Mouse (Mus musculus): ENCODE measurements around the gene Eif4e. TPM values are rescaled to one million over a fixed set of nuclear protein-coding genes. Genes with fewer than 3 reads are reported as not detected.
A peak's percentile ranks its signal among the peaks of the same experiment; 100 is the strongest.

The Eif4e gene
- polyA plus RNA-seq (2016; fragmentation: Nextera tagmentation; extraction: Ambion mirVana), result 353 and 402 TPM in 2 replicates

- H3K9me3 ChIP-seq, result no peaks in the 10 kb centered on the region
- H3K4me1 ChIP-seq, result peaks cover 26% of the 10 kb centered on the region
- H3K27me3 ChIP-seq, result 0 out of 2 replicates have a peak, but pooled peaks cover 9% of the 10 kb centered on the region
- peak within 1 kb of the TSS; percentile 75 for H3K27ac ChIP-seq
- H3K4me3 ChIP-seq (replicated peaks), result peak within 1 kb of the TSS; percentile 99
- ATAC-seq (ENCODE audit: low FRiP score), result peak; percentile 45; the same call in 1 of the 2 replicates
- WGBS, result 2% methylated on average over 39 of the region's 39 CpGs
- H3K36me3 ChIP-seq (replicated peaks), result no peaks in the 10 kb centered on the region
- peak within 1 kb of the TSS; percentile 71 for H3K9ac ChIP-seq
- peak within 1 kb of the TSS; percentile 86 for H3K4me2 ChIP-seq
Observed at GRCm38 (mm10) chr3:138526073-138526915, at the start of gene Eif4e. TSS of gene Eif4e (plus strand) at chr3:138526179.

- peaks cover 28% of the 10 kb centered on the region for H3K36me3 ChIP-seq (replicated peaks)
Observed at GRCm38 (mm10) chr3:138479489-138479888, 46.5 kb upstream of the Eif4e start.

GRCm38 (mm10) chr3:138481526-138482284 is 44.3 kb upstream of the Eif4e start:
- 61% methylated on average over 14 of the region's 14 CpGs for WGBS
- Histone ChIP-seq H3K27ac (0 out of 2 replicates have a peak overlapping the region, but pooled peaks have one; percentile 25), H3K9ac (no peak overlapping the region), H3K27me3 (no peaks in the 10 kb centered on the region), H3K9me3 (no peaks in the 10 kb centered on the region), H3K4me2 (no peak overlapping the region), H3K36me3 (replicated peaks) (peaks cover 34% of the 10 kb centered on the region), H3K4me1 (peaks cover 5% of the 10 kb centered on the region; the same call in 1 of the 2 replicates), H3K4me3 (replicated peaks) (no peak overlapping the region)
- ATAC-seq (ENCODE audit: low FRiP score), result no peak

More at GRCm38 (mm10) chr3:138479489-138479888, 46.5 kb upstream of the Eif4e start:
- H3K4me3 ChIP-seq (replicated peaks), result no peak overlapping the region
- no peaks in the 10 kb centered on the region for H3K27me3 ChIP-seq
- peaks cover 5% of the 10 kb centered on the region; the same call in 1 of the 2 replicates for H3K4me1 ChIP-seq
- H3K9me3 ChIP-seq, result no peaks in the 10 kb centered on the region
- no peak overlapping the region for H3K9ac ChIP-seq
- no peak overlapping the region for H3K27ac ChIP-seq
- ATAC-seq (ENCODE audit: low FRiP score), result no peak
- H3K4me2 ChIP-seq, result no peak overlapping the region
- WGBS, result 95% methylated on average over 8 of the region's 8 CpGs

GRCm38 (mm10) chr3:138483240-138483639 is 42.7 kb upstream of the Eif4e start:
- H3K9me3 ChIP-seq, result no peaks in the 10 kb centered on the region
- no peak overlapping the region for H3K9ac ChIP-seq
- ATAC-seq (ENCODE audit: low FRiP score), result no peak
- H3K27ac ChIP-seq, result no peak overlapping the region
- no peak overlapping the region for H3K4me2 ChIP-seq
- H3K4me3 ChIP-seq (replicated peaks), result no peak overlapping the region
- WGBS, result 90% methylated on average over 2 of the region's 2 CpGs
- peaks cover 34% of the 10 kb centered on the region for H3K36me3 ChIP-seq (replicated peaks)
- H3K27me3 ChIP-seq, result no peaks in the 10 kb centered on the region
- H3K4me1 ChIP-seq, result peaks cover 12% of the 10 kb centered on the region

- peak; percentile 54; the same call in 1 of the 2 replicates for ATAC-seq (ENCODE audit: low FRiP score)
- Histone ChIP-seq H3K4me2 (peak overlapping the region; percentile 68), H3K36me3 (replicated peaks) (peaks cover 16% of the 10 kb centered on the region), H3K27ac (peak overlapping the region; percentile 74), H3K4me1 (peaks cover 11% of the 10 kb centered on the region), H3K9ac (peak overlapping the region; percentile 93), H3K9me3 (no peaks in the 10 kb centered on the region), H3K27me3 (no peaks in the 10 kb centered on the region), H3K4me3 (replicated peaks) (peak overlapping the region; percentile 92)
- under 1% methylated on average over 58 of the region's 61 CpGs for WGBS
Observed at GRCm38 (mm10) chr3:138488584-138489326, 37.2 kb upstream of the Eif4e start.

- peak; percentile 99 for ATAC-seq (ENCODE audit: low FRiP score)
- Histone ChIP-seq H3K27me3 (no peaks in the 10 kb centered on the region), H3K4me2 (peak within 1 kb of the TSS; percentile 68), H3K9ac (peak within 1 kb of the TSS; percentile 93), H3K9me3 (no peaks in the 10 kb centered on the region), H3K27ac (peak within 1 kb of the TSS; percentile 74), H3K36me3 (replicated peaks) (peaks cover 15% of the 10 kb centered on the region), H3K4me1 (peaks cover 11% of the 10 kb centered on the region), H3K4me3 (replicated peaks) (peak within 1 kb of the TSS; percentile 92)
- WGBS, result 1% methylated on average over 39 of the region's 65 CpGs
Observed at GRCm38 (mm10) chr3:138489327-138490033, 36.5 kb upstream of the Eif4e start, which contains the start of gene Metap1. TSS of gene Metap1 (minus strand) at chr3:138489515.

- H3K9ac ChIP-seq, result peak overlapping the region; percentile 49
- H3K36me3 ChIP-seq (replicated peaks), result peaks cover 10% of the 10 kb centered on the region
- H3K9me3 ChIP-seq, result no peaks in the 10 kb centered on the region
- 26% methylated on average over 6 of the region's 6 CpGs for WGBS
- H3K27me3 ChIP-seq, result no peaks in the 10 kb centered on the region
- peaks cover 11% of the 10 kb centered on the region for H3K4me1 ChIP-seq
- H3K27ac ChIP-seq, result no peak overlapping the region
- H3K4me2 ChIP-seq, result peak overlapping the region; percentile 68
- peak; percentile 15; the same call in 1 of the 2 replicates for ATAC-seq (ENCODE audit: low FRiP score)
- H3K4me3 ChIP-seq (replicated peaks), result peak overlapping the region; percentile 92
Observed at GRCm38 (mm10) chr3:138490034-138490337, 36.0 kb upstream of the Eif4e start.

- no peaks in the 10 kb centered on the region for H3K27me3 ChIP-seq
- no peak overlapping the region for H3K4me2 ChIP-seq
- peaks cover under 1% of the 10 kb centered on the region; the same call in 1 of the 2 replicates for H3K4me1 ChIP-seq
- no peak overlapping the region for H3K4me3 ChIP-seq (replicated peaks)
- no peak for ATAC-seq (ENCODE audit: low FRiP score)
- H3K9me3 ChIP-seq, result no peaks in the 10 kb centered on the region
- no peak overlapping the region for H3K9ac ChIP-seq
- H3K27ac ChIP-seq, result no peak overlapping the region
- H3K36me3 ChIP-seq (replicated peaks), result no peaks in the 10 kb centered on the region
- WGBS, result 88% methylated on average over 3 of the region's 3 CpGs
Observed at GRCm38 (mm10) chr3:138493668-138494067, 32.3 kb upstream of the Eif4e start.

- H3K36me3 ChIP-seq (replicated peaks), result no peaks in the 10 kb centered on the region
- H3K4me3 ChIP-seq (replicated peaks), result no peak overlapping the region
- H3K27me3 ChIP-seq, result no peaks in the 10 kb centered on the region
- no peaks in the 10 kb centered on the region for H3K9me3 ChIP-seq
- H3K9ac ChIP-seq, result no peak overlapping the region
- H3K27ac ChIP-seq, result no peak overlapping the region
- no peaks in the 10 kb centered on the region; the same call in 1 of the 2 replicates for H3K4me1 ChIP-seq
- no peak for ATAC-seq (ENCODE audit: low FRiP score)
- 67% methylated on average over 1 of the region's 1 CpGs for WGBS
- no peak overlapping the region for H3K4me2 ChIP-seq
Observed at GRCm38 (mm10) chr3:138494565-138494964, 31.4 kb upstream of the Eif4e start.

GRCm38 (mm10) chr3:138495166-138496145 is 30.5 kb upstream of the Eif4e start:
- peaks cover 7% of the 10 kb centered on the region; the same call in 1 of the 2 replicates for H3K4me1 ChIP-seq
- H3K9ac ChIP-seq, result no peak overlapping the region
- ATAC-seq (ENCODE audit: low FRiP score), result no peak
- no peak overlapping the region for H3K27ac ChIP-seq
- no peak overlapping the region for H3K4me2 ChIP-seq
- H3K9me3 ChIP-seq, result no peaks in the 10 kb centered on the region
- H3K4me3 ChIP-seq (replicated peaks), result no peak overlapping the region
- no peaks in the 10 kb centered on the region for H3K27me3 ChIP-seq
- no peaks in the 10 kb centered on the region for H3K36me3 ChIP-seq (replicated peaks)
- 87% methylated on average over 11 of the region's 11 CpGs for WGBS

Data from forebrain, embryonic 12.5 days (tissue).